Comparison of ENCODE assay signal across 8 mouse cellular contexts in genomic region chr13:102664843-102665587, GRCm38 (mm10). TPM values are rescaled to one million over a fixed set of nuclear protein-coding genes. Genes with fewer than 3 reads are reported as not detected.
A peak's percentile ranks its signal among the peaks of the same experiment; 100 is the strongest.
DNase-seq lines count a peak whose midpoint lies in the region; ATAC-seq and TF ChIP-seq lines count a peak whose summit lies in the region.

No protein-coding gene starts in this region.

- no peak for ATAC-seq in G1E (ENCODE audit: extremely low read depth, insufficient number of reproducible peaks, low FRiP score, poor library complexity, severe bottlenecking)
- ATAC-seq in embryonic facial prominence, embryonic 15.5 days (ENCODE audit: insufficient number of reproducible peaks, low FRiP score, low TSS enrichment, low read depth) = no peak
- ATAC-seq in hindbrain, embryonic 13.5 days (ENCODE audit: low FRiP score) = no peak
- no peak for ATAC-seq in midbrain, embryonic 16.5 days
- ATAC-seq in stomach, postnatal 0 days (ENCODE audit: low FRiP score, low TSS enrichment) = no peak

- H3K27me3 ChIP-seq in G1E (ENCODE audit: insufficient read depth, low read length) = no peaks in the 10 kb centered on the region
- no peaks in the 10 kb centered on the region for H3K27me3 ChIP-seq in embryonic facial prominence, embryonic 15.5 days
- H3K27me3 ChIP-seq in hindbrain, embryonic 13.5 days = 0 out of 2 replicates have a peak, but pooled peaks cover 4% of the 10 kb centered on the region
- H3K27me3 ChIP-seq in liver, adult 2 months (ENCODE audit: control insufficient read depth, insufficient read depth, low read length) = no peaks in the 10 kb centered on the region
- H3K27me3 ChIP-seq in midbrain, embryonic 16.5 days (ENCODE audit: control insufficient read depth, insufficient read depth, low read depth, low read length) = no peaks in the 10 kb centered on the region
- no peaks in the 10 kb centered on the region for H3K27me3 ChIP-seq in stomach, postnatal 0 days (ENCODE audit: control insufficient read depth, insufficient read depth, low read length)

- peak; percentile 88 for DNase-seq in A20 (ENCODE audit: low read depth, low spot score)
- DNase-seq in G1E (ENCODE audit: low spot score) = no peak
- no peak for DNase-seq in liver, adult 2 months (ENCODE audit: extremely low read depth, low read depth, low spot score)
- DNase-seq in stomach, postnatal 0 days (ENCODE audit: low spot score) = no peak
- no peak for DNase-seq in urinary bladder, postnatal 36 days (ENCODE audit: low spot score in 2 of 2)

- 0 out of 2 replicates have a peak overlapping the region, but pooled peaks have one; percentile 17 for H3K4me2 ChIP-seq in embryonic facial prominence, embryonic 15.5 days (replicated peaks)
- H3K4me2 ChIP-seq in hindbrain, embryonic 13.5 days = peak overlapping the region; percentile 35
- H3K4me2 ChIP-seq in midbrain, embryonic 16.5 days (ENCODE audit: low read length) = peak overlapping the region; percentile 44
- H3K4me2 ChIP-seq in stomach, postnatal 0 days (replicated peaks; ENCODE audit: low read depth) = 0 out of 2 replicates have a peak overlapping the region, but pooled peaks have one; percentile 14

- TF ChIP-seq CTCF in G1E (IDR thresholded peaks at IDR 0.05; ENCODE audit: low read depth, low read length) = 0 out of 2 replicates have a peak, but pooled peaks have one; percentile 11
- peak; percentile 65 for TF ChIP-seq CTCF in liver, adult 2 months (IDR thresholded peaks at IDR 0.05; ENCODE audit: low read depth, low read length)
- TF ChIP-seq CTCF in stomach, postnatal 0 days (IDR thresholded peaks at IDR 0.05; ENCODE audit: low read depth) = peak; percentile 70

- no peak overlapping the region for H3K9ac ChIP-seq in embryonic facial prominence, embryonic 15.5 days
- no peak overlapping the region for H3K9ac ChIP-seq in hindbrain, embryonic 13.5 days
- no peak overlapping the region for H3K9ac ChIP-seq in liver, adult 2 months (ENCODE audit: low read depth, low read length)
- no peak overlapping the region for H3K9ac ChIP-seq in midbrain, embryonic 16.5 days (ENCODE audit: low read depth, low read length)
- no peak overlapping the region for H3K9ac ChIP-seq in stomach, postnatal 0 days (ENCODE audit: low read length)

- H3K27ac ChIP-seq in embryonic facial prominence, embryonic 15.5 days (replicated peaks) = no peak overlapping the region
- no peak overlapping the region for H3K27ac ChIP-seq in hindbrain, embryonic 13.5 days
- no peak overlapping the region for H3K27ac ChIP-seq in liver, adult 2 months (replicated peaks; ENCODE audit: insufficient read depth, low read depth, low read length)
- H3K27ac ChIP-seq in midbrain, embryonic 16.5 days (ENCODE audit: low read length) = no peak overlapping the region
- H3K27ac ChIP-seq in stomach, postnatal 0 days (replicated peaks) = no peak overlapping the region

- H3K4me1 ChIP-seq in G1E (ENCODE audit: insufficient read depth, low read depth, low read length) = 0 out of 2 replicates have a peak, but pooled peaks cover 3% of the 10 kb centered on the region
- peaks cover 9% of the 10 kb centered on the region; the same call in 1 of the 2 replicates for H3K4me1 ChIP-seq in embryonic facial prominence, embryonic 15.5 days
- H3K4me1 ChIP-seq in hindbrain, embryonic 13.5 days (replicated peaks) = no peaks in the 10 kb centered on the region; the same call in 1 of the 2 replicates
- H3K4me1 ChIP-seq in liver, adult 2 months (ENCODE audit: control insufficient read depth, insufficient read depth, low read length) = no peaks in the 10 kb centered on the region
- no peaks in the 10 kb centered on the region for H3K4me1 ChIP-seq in midbrain, embryonic 16.5 days (ENCODE audit: control insufficient read depth, insufficient read depth, low read length)
- H3K4me1 ChIP-seq in stomach, postnatal 0 days (replicated peaks; ENCODE audit: control insufficient read depth, insufficient read depth) = 0 out of 2 replicates have a peak, but pooled peaks cover 2% of the 10 kb centered on the region

- WGBS in embryonic facial prominence, embryonic 15.5 days = 54% methylated on average over 12 of the region's 12 CpGs
- WGBS in hindbrain, embryonic 13.5 days = 50% methylated on average over 12 of the region's 12 CpGs
- 51% methylated on average over 12 of the region's 12 CpGs for WGBS in liver, adult 2 months
- 56% methylated on average over 12 of the region's 12 CpGs for WGBS in midbrain, embryonic 16.5 days
- 66% methylated on average over 12 of the region's 12 CpGs for WGBS in stomach, postnatal 0 days

- no peak for TF ChIP-seq POLR2A in liver, adult 2 months (IDR thresholded peaks at IDR 0.05; ENCODE audit: extremely low read depth, insufficient read depth, low read length)

- H3K9me3 ChIP-seq in G1E (replicated peaks) = no peaks in the 10 kb centered on the region
- H3K9me3 ChIP-seq in embryonic facial prominence, embryonic 15.5 days (replicated peaks) = no peaks in the 10 kb centered on the region
- no peaks in the 10 kb centered on the region for H3K9me3 ChIP-seq in hindbrain, embryonic 13.5 days
- H3K9me3 ChIP-seq in midbrain, embryonic 16.5 days (replicated peaks; ENCODE audit: control insufficient read depth, low read length, poor library complexity, severe bottlenecking) = no peaks in the 10 kb centered on the region
- H3K9me3 ChIP-seq in stomach, postnatal 0 days (ENCODE audit: control insufficient read depth, low read length) = no peaks in the 10 kb centered on the region

- H3K4me3 ChIP-seq in G1E (ENCODE audit: low read depth, low read length) = no peak overlapping the region
- H3K4me3 ChIP-seq in embryonic facial prominence, embryonic 15.5 days (replicated peaks) = no peak overlapping the region
- no peak overlapping the region for H3K4me3 ChIP-seq in hindbrain, embryonic 13.5 days
- no peak overlapping the region for H3K4me3 ChIP-seq in liver, adult 2 months (ENCODE audit: insufficient read depth, low read depth, low read length)
- peak overlapping the region; percentile 11; the same call in 1 of the 2 replicates for H3K4me3 ChIP-seq in midbrain, embryonic 16.5 days (ENCODE audit: low read depth, low read length)
- no peak overlapping the region for H3K4me3 ChIP-seq in stomach, postnatal 0 days (ENCODE audit: low read depth, low read length)

- H3K36me3 ChIP-seq in G1E (replicated peaks) = no peaks in the 10 kb centered on the region
- H3K36me3 ChIP-seq in embryonic facial prominence, embryonic 15.5 days = no peaks in the 10 kb centered on the region
- H3K36me3 ChIP-seq in hindbrain, embryonic 13.5 days = no peaks in the 10 kb centered on the region
- H3K36me3 ChIP-seq in liver, adult 2 months (ENCODE audit: control insufficient read depth, insufficient read depth, low read length) = no peaks in the 10 kb centered on the region
- H3K36me3 ChIP-seq in midbrain, embryonic 16.5 days (ENCODE audit: control insufficient read depth, insufficient read depth, low read length) = no peaks in the 10 kb centered on the region
- H3K36me3 ChIP-seq in stomach, postnatal 0 days (ENCODE audit: control insufficient read depth, insufficient read depth, low read length) = no peaks in the 10 kb centered on the region

- TF ChIP-seq EP300 in stomach, postnatal 0 days (optimal IDR thresholded peaks at IDR 0.05) = no peak

- H3K79me2 ChIP-seq in liver, adult 2 months (ENCODE audit: control insufficient read depth, insufficient read depth, low read length) = no peaks in the 10 kb centered on the region

RNA-seq across cellular contexts. Expression of gene Cd180, which starts 28.3 kb away (rescaled TPM):
- not detected in 2 replicates for total RNA-seq in G1E (2014; fragmentation: Nextera tagmentation)
- total RNA-seq in G1E (2017) = 1.3 and 2.1 TPM in 2 replicates
- not detected in 2 replicates for polyA plus RNA-seq in G1E (2012)
- 0.44 and 0.66 TPM in 2 replicates for polyA plus RNA-seq in embryonic facial prominence, embryonic 15.5 days (2015; fragmentation: Nextera tagmentation; extraction: Ambion mirVana)
- polyA plus RNA-seq in hindbrain, embryonic 13.5 days (2015; fragmentation: Nextera tagmentation; extraction: Ambion mirVana) = 0.57 and 0.76 TPM in 2 replicates
- 1.6 and 2.6 TPM in 2 replicates for total RNA-seq in liver, adult 2 months (2014; rRNA removed)
- polyA plus RNA-seq in liver, adult 2 months (2012; rRNA removed) = 1.1 and 2.1 TPM in 2 replicates
- 0.58 and 0.94 TPM in 2 replicates for polyA plus RNA-seq in midbrain, embryonic 16.5 days (2015; fragmentation: Nextera tagmentation; extraction: Ambion mirVana)
- polyA plus RNA-seq in stomach, postnatal 0 days (2015; fragmentation: Nextera tagmentation; extraction: Ambion mirVana) = 0.35 and 0.42 TPM in 2 replicates

Comparison
In these comparisons a context has a peak if more than half of its experiments do, and no peak if none do; other contexts are left out.
1. CTCF ChIP-seq: peak in every context shown above with its lines; median percentile 70 in stomach, postnatal 0 days; 65 in liver, adult 2 months; 11 in G1E.